Mouse (Mus musculus) olfactory bulb, adult 2 months (tissue): ENCODE results near the gene Elovl5.

Experiments
- CTCF ChIP-seq: fragments of 200-500 bp; IDR thresholded peaks from 2 replicates; pipeline ENCODE4 v1.5.1; 2012; ENCODE audit warnings: low read depth, mild to moderate bottlenecking, low read length, moderate library complexity; ENCODE audit not compliant: insufficient read depth
- POLR2A ChIP-seq: fragments of 200-500 bp; IDR thresholded peaks from 2 replicates; pipeline ENCODE4 v1.6.1; 2012; ENCODE audit warnings: mild to moderate bottlenecking, low read depth, low read length, moderate library complexity; ENCODE audit not compliant: insufficient read depth

GRCm38 (mm10) chr9:77927431-77927830, 10.3 kb downstream of the Elovl5 start:
- TF ChIP-seq CTCF (no peak), POLR2A (no peak)
